Mouse (Mus musculus) CH12.LX (cell line): ENCODE data around the gene Nop2. TPM values are rescaled to one million over a fixed set of nuclear protein-coding genes. Genes with fewer than 3 reads are reported as not detected.

Experiments
- DNase-seq: peaks from one replicate; pipeline ENCODE4 v3.0.0-alpha.2; 2013; ENCODE audit errors: extremely low read depth
- H3K27ac ChIP-seq: 2 replicates; pipeline ENCODE4 v1.5.1; 2012; ENCODE audit warnings: low read depth, mild to moderate bottlenecking, control low read depth, moderate library complexity; ENCODE audit not compliant: insufficient read depth
- H3K27me3 ChIP-seq: replicated peaks from 2 replicates; pipeline ENCODE3; 2012; ENCODE audit warnings: inconsistent platforms
- H3K36me3 ChIP-seq, 2 experiments: replicated peaks in 1 of 2; 2 replicates each; pipeline versions ENCODE3 to v1.6.1; 2012; ENCODE audit warnings: inconsistent platforms in 1 of 2, low read length in 1 of 2, mild to moderate bottlenecking in 1 of 2, mixed read lengths in 1 of 2, moderate library complexity in 1 of 2; ENCODE audit not compliant: control insufficient read depth in 1 of 2, insufficient read depth in 1 of 2
- H3K4me1 ChIP-seq, 2 experiments: 2 replicates each; pipeline ENCODE4 v1.6.1; 2012; ENCODE audit warnings: inconsistent platforms in 1 of 2, moderate library complexity in 1 of 2; ENCODE audit not compliant: insufficient read depth in 2 of 2, control insufficient read depth in 1 of 2
- H3K4me2 ChIP-seq: 2 replicates; pipeline ENCODE4 v1.6.1; 2012; ENCODE audit warnings: low read depth, mild to moderate bottlenecking, control low read depth; ENCODE audit not compliant: poor library complexity, insufficient read depth, severe bottlenecking
- H3K4me3 ChIP-seq, 3 experiments: fragments of 150-350 bp in 1 of 3; sonication (generic) in 1 of 3; replicated peaks in 1 of 3; 2 replicates each; pipeline versions ENCODE3 to v1.5.1; 2011 to 2012; ENCODE audit warnings: low read depth in 2 of 3, low read length in 2 of 3, mild to moderate bottlenecking in 2 of 3, moderate library complexity in 2 of 3, control low read depth in 1 of 3, improper control_type of control experiment in 1 of 3, inconsistent platforms in 1 of 3, mixed read lengths in 1 of 3; ENCODE audit not compliant: poor library complexity in 1 of 3
- H3K79me2 ChIP-seq: replicated peaks from 2 replicates; pipeline ENCODE4 v1.6.1; 2012; ENCODE audit warnings: mild to moderate bottlenecking, moderate library complexity; ENCODE audit not compliant: control insufficient read depth, poor library complexity, insufficient read depth, severe bottlenecking; ENCODE audit errors: extremely low read depth
- H3K9ac ChIP-seq: 2 replicates; pipeline ENCODE4 v1.6.1; 2012; ENCODE audit warnings: low read depth, mild to moderate bottlenecking, control low read depth, moderate library complexity; ENCODE audit not compliant: insufficient read depth
- H3K9me3 ChIP-seq: replicated peaks from 2 replicates; pipeline ENCODE3; 2012; ENCODE audit warnings: low read length, inconsistent platforms, mixed read lengths
- CHD1 ChIP-seq: IDR thresholded peaks from 2 replicates; pipeline ENCODE4 v1.6.1; 2012; ENCODE audit warnings: low read depth, low read length, improper control_type of control experiment, inconsistent platforms
- E2F4 ChIP-seq: IDR thresholded peaks from 2 replicates; pipeline ENCODE4 v1.6.1; 2011; ENCODE audit warnings: low read depth, low read length, improper control_type of control experiment; ENCODE audit not compliant: insufficient replicate concordance
- ELF1 ChIP-seq: IDR thresholded peaks from 2 replicates; pipeline ENCODE4 v1.6.1; 2014; ENCODE audit warnings: low read depth, mild to moderate bottlenecking, inconsistent platforms, low read length, improper control_type of control experiment
- EP300 ChIP-seq: IDR thresholded peaks from 2 replicates; pipeline ENCODE4 v1.6.1; 2011; ENCODE audit warnings: low read length, improper control_type of control experiment
- JUND ChIP-seq: conservative IDR thresholded peaks from 2 replicates; pipeline ENCODE4 v1.6.1; 2011; ENCODE audit warnings: low read depth, low read length, improper control_type of control experiment
- KAT2A ChIP-seq: IDR thresholded peaks from 2 replicates; pipeline ENCODE4 v1.6.1; 2012; ENCODE audit warnings: low read length, improper control_type of control experiment, inconsistent platforms; ENCODE audit not compliant: insufficient replicate concordance
- MAFK ChIP-seq: IDR thresholded peaks from 2 replicates; pipeline ENCODE4 v1.6.1; 2011; ENCODE audit warnings: low read length, improper control_type of control experiment; ENCODE audit not compliant: insufficient replicate concordance
- MAZ ChIP-seq: IDR thresholded peaks from 2 replicates; pipeline ENCODE4 v1.6.1; 2012; ENCODE audit warnings: low read depth, mild to moderate bottlenecking, inconsistent platforms, low read length, improper control_type of control experiment, moderate library complexity
- MXI1 ChIP-seq: IDR thresholded peaks from 2 replicates; pipeline ENCODE4 v1.6.1; 2011; ENCODE audit warnings: mild to moderate bottlenecking, low read depth, low read length, improper control_type of control experiment
- MYC ChIP-seq: IDR thresholded peaks from 2 replicates; pipeline ENCODE4 v1.6.1; 2011; ENCODE audit warnings: low read depth, mild to moderate bottlenecking, improper control_type of control experiment, low read length
- NELFE ChIP-seq: IDR thresholded peaks from 2 replicates; pipeline ENCODE4 v1.6.1; 2011; ENCODE audit warnings: low read depth, low read length, improper control_type of control experiment
- NRF1 ChIP-seq: IDR thresholded peaks from 2 replicates; pipeline ENCODE4 v1.6.1; 2014; ENCODE audit warnings: low read depth, mild to moderate bottlenecking, inconsistent platforms, low read length, improper control_type of control experiment, moderate library complexity
- PAX5 ChIP-seq: IDR thresholded peaks from 2 replicates; pipeline ENCODE4 v1.6.1; 2012; ENCODE audit warnings: low read length, inconsistent platforms, mixed read lengths
- RCOR1 ChIP-seq: conservative IDR thresholded peaks from 2 replicates; pipeline ENCODE4 v1.6.1; 2012; ENCODE audit warnings: low read depth, mild to moderate bottlenecking, inconsistent platforms, low read length, improper control_type of control experiment
- SMC3 ChIP-seq: IDR thresholded peaks from 2 replicates; pipeline ENCODE4 v1.6.1; 2011; ENCODE audit warnings: low read depth, low read length, improper control_type of control experiment
- UBTF ChIP-seq: IDR thresholded peaks from 2 replicates; pipeline ENCODE4 v1.6.1; 2012; ENCODE audit warnings: low read depth, mild to moderate bottlenecking, inconsistent platforms, low read length, improper control_type of control experiment, moderate library complexity
- ZC3H11A ChIP-seq: IDR thresholded peaks from 2 replicates; pipeline ENCODE4 v1.6.1; 2012; ENCODE audit warnings: low read depth, mild to moderate bottlenecking, inconsistent platforms, low read length, improper control_type of control experiment
- ZKSCAN1 ChIP-seq: IDR thresholded peaks from 2 replicates; pipeline ENCODE4 v1.6.1; 2012; ENCODE audit warnings: low read depth, inconsistent platforms, low read length, improper control_type of control experiment, borderline replicate concordance
- ZNF384 ChIP-seq: IDR thresholded peaks from 2 replicates; pipeline ENCODE4 v1.6.1; 2012; ENCODE audit warnings: low read depth, low read length, improper control_type of control experiment, inconsistent platforms
- dilution Hi-C: fragments of 300-500 bp; cut with MboI; formaldehyde crosslinking; loops from 2 replicates; pipeline ENCODE4 v1.14.3; 2020; ENCODE audit warnings: low sequenced_read_pairs; ENCODE audit not compliant: extremely low pct_unique_long_range_greater_than_20kb, extremely low pct_ligation_motif_present
- in situ Hi-C: fragments of 300-500 bp; cut with MboI; formaldehyde crosslinking; loops from 3 replicates; pipeline ENCODE4 v1.14.3; 2019; ENCODE audit warnings: low sequenced_read_pairs, low pct_ligation_motif_present, low pct_unique_long_range_greater_than_20kb, mixed read lengths
- polyA plus RNA-seq: library from polyadenylated mRNA; unstranded; fragments of >175 nt; gene quantifications from 2 replicates; pipeline ENCODE4 v1.2.1, GENCODE M21; 2012; ENCODE audit warnings: low read depth; ENCODE audit not compliant: insufficient read length
- total RNA-seq, 2 experiments: library from RNA; depleted of rRNA; stranded (reverse); fragments of 300-350 nt in 1 of 2; fragments of >200 nt in 1 of 2; gene quantifications; 2 replicates each; pipeline ENCODE4 v1.2.3; 2012 to 2014

The Nop2 gene
- total and polyA plus RNA-seq, 3 experiments: 128 to 175 (median 154) TPM

DNA sequence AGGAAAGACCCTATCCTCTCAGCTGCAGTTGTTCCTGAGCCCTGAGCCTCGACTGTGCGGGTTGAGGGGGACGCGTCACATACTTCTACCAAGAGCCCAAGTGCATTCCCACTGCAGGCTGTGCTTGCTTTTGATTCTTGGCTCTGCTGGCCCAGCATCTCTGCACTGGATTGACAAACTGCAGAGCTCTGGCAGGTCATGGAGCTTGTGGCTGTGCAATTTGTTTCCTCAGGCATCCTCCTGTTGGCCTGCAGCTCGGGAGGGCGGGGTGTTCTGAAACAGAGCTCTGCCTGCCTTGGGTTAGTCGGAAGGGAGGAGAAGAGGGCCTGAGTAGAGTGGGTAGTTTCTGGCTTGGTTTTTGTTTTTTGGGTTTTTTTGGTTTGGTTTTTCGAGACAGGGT lies 10.7 kb downstream of the Nop2 start:
- peaks cover 8 to 28% of the 10 kb centered on the region in 2 experiments for H3K4me1 ChIP-seq
- TF ChIP-seq MAFK (no peak), EP300 (no peak), MXI1 (no peak), E2F4 (no peak), CHD1 (no peak), ELF1 (no peak), ZC3H11A (no peak), ZKSCAN1 (no peak), MAZ (no peak), NRF1 (no peak)

GRCm38 (mm10) chr6:125143128-125143527 lies 11.4 kb downstream of the Nop2 start:
- no peak overlapping the region for H3K4me3 ChIP-seq
- no peaks in the 10 kb centered on the region for H3K27me3 ChIP-seq
- no peak overlapping the region for H3K27ac ChIP-seq
- no peak overlapping the region for H3K4me2 ChIP-seq
- TF ChIP-seq PAX5: no peak
- no peak for TF ChIP-seq EP300
- TF ChIP-seq MAFK: no peak
- TF ChIP-seq MYC: no peak
- no peak for TF ChIP-seq SMC3
- no peak for TF ChIP-seq RCOR1
- no peak for TF ChIP-seq CHD1
- no peak for TF ChIP-seq ZNF384
- no peak for TF ChIP-seq E2F4
- TF ChIP-seq UBTF: no peak
- TF ChIP-seq JUND: no peak
- no peak for TF ChIP-seq NELFE
- TF ChIP-seq ELF1: no peak
- TF ChIP-seq MAZ: no peak
- no peak for TF ChIP-seq NRF1
- TF ChIP-seq KAT2A: no peak
- no peak for DNase-seq
- in situ Hi-C loops: no loop called here
- H3K4me1 ChIP-seq: peaks cover 9 to 34% of the 10 kb centered on the region in 2 experiments
- H3K9me3 ChIP-seq: no peaks in the 10 kb centered on the region
- H3K79me2 ChIP-seq: peaks cover 18% of the 10 kb centered on the region
- peaks cover 56 to 76% of the 10 kb centered on the region in 2 experiments for H3K36me3 ChIP-seq
- dilution Hi-C loops: no loop called here
- H3K9ac ChIP-seq: no peak overlapping the region

More for the DNA sequence above, 10.7 kb downstream of the Nop2 start:
- in situ Hi-C loops (no loop called here), dilution Hi-C loops (no loop called here)
- Histone ChIP-seq H3K9me3 (no peaks in the 10 kb centered on the region), H3K4me2 (no peak overlapping the region), H3K9ac (no peak overlapping the region), H3K79me2 (peaks cover 20% of the 10 kb centered on the region), H3K4me3 (no peak overlapping the region), H3K36me3 (peaks cover 61 to 75% of the 10 kb centered on the region in 2 experiments), H3K27ac (no peak overlapping the region), H3K27me3 (no peaks in the 10 kb centered on the region)
- DNase-seq: no peak
